Mouse (Mus musculus) neural tube, embryonic 10.5 days (tissue): Measurements from ENCODE around the gene Zbtb38.
A peak's percentile ranks its signal among the peaks of the same experiment; 100 is the strongest.

Source experiments
- DNase-seq: peaks from one replicate; pipeline ENCODE4 v3.0.0-alpha.2; 2017; ENCODE audit warnings: low spot score; ENCODE audit errors: extremely low spot score

Gene Zbtb38

GRCm38 (mm10) chr9:96715171-96715570 is 37.5 kb downstream of the Zbtb38 start:
- no peak for DNase-seq

- no peak for DNase-seq
These were observed 38.9 kb downstream of the Zbtb38 start for GRCm38 (mm10) chr9:96713472-96714390.

GRCm38 (mm10) chr9:96712758-96713471 is 39.7 kb downstream of the Zbtb38 start:
- no peak for DNase-seq

- no peak for DNase-seq
These were observed 40.6 kb downstream of the Zbtb38 start for GRCm38 (mm10) chr9:96712045-96712444.

GRCm38 (mm10) chr9:96710241-96710946 is 42.2 kb downstream of the Zbtb38 start:
- DNase-seq, result no peak

DNA sequence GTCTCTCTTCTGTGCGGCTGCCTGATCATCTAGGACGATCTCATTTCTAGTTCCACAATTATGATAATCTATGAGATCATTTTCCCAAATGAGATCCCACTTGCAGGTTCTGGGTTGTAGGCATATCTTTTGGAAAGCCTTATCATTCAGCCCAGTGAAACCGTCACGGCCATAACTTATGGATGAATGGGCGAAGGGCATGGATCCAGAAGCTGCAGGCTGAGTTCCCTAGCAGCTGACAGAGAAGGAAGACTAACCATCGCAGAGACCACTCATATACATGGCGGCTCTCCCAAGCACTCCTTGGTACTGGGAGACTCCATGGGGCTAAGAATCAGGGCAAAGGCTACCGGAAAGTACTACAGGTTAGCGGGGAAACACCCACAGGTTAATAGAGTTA is 43.7 kb downstream of the Zbtb38 start:
- DNase-seq, result no peak

DNA sequence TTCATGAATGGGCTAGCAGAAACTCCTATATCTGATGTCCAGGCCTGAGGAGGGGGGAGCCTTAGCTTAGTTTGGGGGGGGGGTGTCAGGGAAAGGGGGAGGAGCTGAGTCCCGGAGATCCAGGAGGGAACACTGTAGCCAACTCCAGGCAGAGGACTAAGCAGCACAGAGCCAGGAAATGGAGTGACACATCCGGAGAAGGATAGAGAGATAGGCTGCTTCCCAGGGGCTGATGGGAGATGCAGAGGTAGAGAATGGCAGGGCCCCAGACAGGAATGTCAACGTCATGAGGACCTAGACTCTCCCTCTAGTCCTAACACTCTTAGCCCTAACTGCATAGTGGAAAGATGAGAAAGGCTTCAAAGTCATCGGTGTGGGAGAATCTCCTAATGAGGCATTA is 44.7 kb downstream of the Zbtb38 start:
- DNase-seq, result no peak

DNA sequence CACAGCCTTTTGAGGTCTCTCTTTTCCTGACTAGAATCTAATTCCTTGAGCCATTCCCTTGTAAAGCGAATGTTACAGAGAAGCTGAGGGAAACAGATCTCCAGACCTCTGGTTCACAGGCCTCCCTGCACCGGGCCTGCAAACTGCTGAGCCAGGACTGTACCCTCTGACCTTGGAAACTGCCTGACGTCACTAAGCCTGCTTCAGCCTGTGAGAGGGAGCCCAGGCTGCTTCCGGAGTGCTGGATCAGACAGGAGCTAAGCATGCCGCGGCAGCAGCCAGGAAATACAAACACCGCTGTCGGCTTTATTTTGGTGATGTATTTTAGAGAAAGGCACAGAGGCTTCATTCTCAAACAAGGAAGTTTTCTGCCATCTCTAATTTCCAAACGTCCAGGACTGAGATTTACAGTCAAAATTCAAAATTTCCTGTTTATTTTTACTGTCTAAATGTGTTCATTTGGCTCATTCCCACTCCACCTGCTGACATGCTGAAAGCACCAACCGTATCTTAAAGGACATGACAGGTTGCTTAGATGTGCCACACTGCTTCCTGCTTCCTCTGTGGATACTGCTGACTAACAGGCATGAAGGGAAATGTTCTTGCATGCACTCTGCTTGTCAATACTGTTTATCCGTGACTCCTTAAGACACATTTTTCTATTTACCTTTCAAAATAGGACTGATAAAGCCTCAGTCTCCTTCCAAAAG is 46.9 kb downstream of the Zbtb38 start:
- peak; percentile 53 for DNase-seq

DNA sequence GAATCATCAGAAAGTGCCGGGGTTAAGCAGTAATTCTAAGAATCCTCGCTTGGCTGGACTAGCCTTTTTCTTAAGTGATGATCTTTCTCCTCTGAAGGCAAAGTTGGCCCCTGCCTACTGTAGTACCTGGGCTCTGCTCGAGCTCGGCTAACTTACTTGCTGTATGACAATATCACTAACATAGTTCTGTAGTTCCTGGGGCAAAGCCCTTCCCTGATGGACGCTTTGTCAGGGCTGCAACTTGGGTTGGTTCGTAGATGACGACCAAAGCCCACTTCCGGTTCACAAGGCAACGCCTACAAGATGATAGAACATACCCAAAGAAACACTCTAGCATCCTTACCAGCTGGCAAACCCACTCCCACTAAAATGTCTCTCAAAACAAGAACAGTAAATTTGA is 47.7 kb downstream of the Zbtb38 start:
- no peak for DNase-seq

- no peak for DNase-seq
These were observed 50.7 kb downstream of the Zbtb38 start for GRCm38 (mm10) chr9:96701891-96702290.

GRCm38 (mm10) chr9:96699276-96700035 is 53.2 kb downstream of the Zbtb38 start:
- DNase-seq, result no peak

DNA sequence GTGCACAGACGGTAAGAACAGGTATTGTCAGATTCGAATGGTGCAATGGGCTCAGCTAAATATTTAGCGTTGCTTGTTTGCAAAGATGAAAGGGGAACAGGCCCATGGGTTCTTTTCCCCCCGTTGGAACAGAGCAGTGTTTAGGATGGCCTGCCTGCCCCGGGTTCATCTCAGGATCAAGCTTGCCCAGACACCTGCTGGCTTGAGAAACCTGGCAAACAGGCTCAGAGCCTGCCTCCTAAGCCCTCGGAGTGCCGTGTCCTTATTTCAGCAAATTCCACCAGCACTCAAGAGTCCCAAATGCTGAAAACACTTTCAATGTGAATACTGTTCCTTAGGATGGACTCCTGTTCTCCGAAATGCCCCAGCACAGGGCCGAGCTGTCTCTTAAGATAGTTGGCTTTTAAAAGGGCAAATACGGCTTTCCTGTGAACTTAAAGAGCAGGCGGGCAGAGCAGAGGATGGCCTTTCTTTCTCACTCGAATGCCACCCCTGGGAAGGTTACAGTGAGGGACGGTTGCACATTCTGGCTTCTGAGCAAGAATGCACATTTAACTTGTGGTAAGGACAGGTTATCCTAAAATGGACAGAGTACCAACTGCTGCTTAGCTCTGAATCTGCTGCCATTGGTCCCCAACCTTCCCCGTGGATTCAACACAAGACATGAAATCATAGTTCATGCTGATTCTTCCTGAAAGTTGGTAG is 55.7 kb downstream of the Zbtb38 start:
- DNase-seq, result no peak

DNA sequence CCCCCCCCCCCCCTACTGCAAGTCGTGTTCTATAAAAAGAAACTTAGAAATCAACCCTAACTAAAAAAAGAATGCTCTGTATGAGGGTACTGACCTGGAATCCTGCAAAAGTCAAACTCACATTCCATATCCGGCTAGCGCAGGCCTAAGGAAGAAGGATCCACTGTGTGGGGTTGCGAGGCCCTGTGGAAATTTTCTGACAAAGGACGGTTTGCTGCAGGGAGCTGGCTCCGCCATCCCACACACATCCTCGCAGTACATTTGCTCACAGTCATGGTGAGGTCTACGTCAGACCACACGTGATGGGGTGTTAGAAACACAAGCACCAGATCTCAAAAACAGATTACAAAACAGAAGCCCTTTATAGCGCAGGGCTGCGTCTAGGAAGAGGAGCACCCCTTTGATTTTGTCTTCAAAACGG is 56.5 kb downstream of the Zbtb38 start:
- DNase-seq, result no peak

DNA sequence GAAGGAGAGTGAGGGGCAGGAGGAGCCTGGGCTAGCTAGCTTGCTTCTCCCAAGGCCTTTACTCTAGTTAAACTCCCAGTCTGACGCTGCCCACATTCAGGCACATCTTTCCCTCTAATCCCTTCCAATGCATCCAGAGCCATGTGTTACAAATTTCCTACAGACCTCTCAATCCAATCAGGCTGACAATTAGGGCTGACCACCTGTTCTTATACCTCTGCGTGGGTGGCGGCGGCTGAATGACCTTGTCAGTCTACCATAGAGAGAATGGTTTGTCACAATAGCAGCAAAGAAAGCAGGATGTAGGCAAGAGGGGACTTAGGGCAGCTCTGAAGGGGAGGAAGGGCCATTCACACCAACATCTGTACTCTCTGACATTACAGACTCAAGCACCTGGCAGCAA is 62.2 kb downstream of the Zbtb38 start:
- DNase-seq, result no peak

DNA sequence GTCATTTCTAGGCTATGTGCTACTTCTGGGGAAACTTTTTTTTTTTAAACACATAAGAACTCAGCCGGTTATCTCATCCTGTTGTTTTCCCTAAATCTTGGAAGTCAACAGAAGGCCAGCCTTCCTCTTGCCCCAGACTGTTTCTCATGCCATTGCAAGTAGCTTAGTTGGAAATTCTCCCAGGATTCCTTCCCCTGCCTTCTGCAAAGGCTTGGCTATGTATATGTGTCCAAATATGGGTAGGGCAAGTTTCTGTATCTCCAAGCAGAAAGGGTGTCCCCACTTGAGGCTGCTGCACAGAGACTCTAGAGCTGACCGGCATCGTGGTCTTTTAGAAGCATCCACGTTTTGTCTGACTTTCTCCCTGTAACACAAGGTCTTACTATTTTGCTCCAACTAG is 63.6 kb downstream of the Zbtb38 start:
- DNase-seq, result no peak

DNA sequence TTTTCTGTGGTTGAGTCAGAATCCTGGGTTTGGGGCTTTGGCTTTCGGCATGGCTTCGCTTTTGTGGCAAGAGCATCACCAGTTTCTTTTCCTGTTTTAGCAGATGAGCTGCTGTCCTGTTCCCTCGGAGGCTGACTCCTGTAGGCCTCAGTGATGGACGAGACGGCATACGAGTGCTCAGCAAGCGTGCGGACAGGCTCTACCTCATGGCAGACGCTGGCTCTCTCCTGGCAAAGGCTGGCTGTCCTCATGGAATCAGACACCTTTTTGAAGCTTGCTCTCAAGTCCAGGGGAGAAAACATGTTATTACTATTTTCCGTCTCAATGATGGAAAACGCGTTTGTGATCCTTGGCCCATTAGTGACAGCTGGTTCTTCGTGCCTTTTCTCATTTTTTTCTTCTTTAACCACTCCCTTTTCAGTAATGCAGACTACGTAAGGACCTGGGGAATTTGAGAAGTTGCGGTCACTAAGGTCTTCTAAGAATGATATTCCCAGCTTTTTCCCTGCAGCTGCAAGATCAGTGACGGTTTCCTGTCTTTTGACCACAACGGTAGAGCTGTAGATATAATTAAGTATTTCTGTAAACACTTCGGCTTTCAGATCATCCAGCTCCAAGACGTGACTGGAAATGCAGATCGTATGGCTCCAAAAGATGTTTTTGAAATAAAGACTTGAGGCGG is 64.3 kb downstream of the Zbtb38 start:
- no peak for DNase-seq

- no peak for DNase-seq
These were observed 64.9 kb downstream of the Zbtb38 start for GRCm38 (mm10) chr9:96687591-96688186.

GRCm38 (mm10) chr9:96685600-96686084 is 67.0 kb downstream of the Zbtb38 start:
- no peak for DNase-seq
